Mouse (Mus musculus) hindbrain, embryonic 10.5 days (tissue): Measurements from ENCODE around the gene Usp49. TPM values are rescaled to one million over a fixed set of nuclear protein-coding genes. Genes with fewer than 3 reads are reported as not detected.

ENCODE experiments used
- DNase-seq: peaks from one replicate; pipeline ENCODE4 v3.0.0-alpha.2; 2017; ENCODE audit warnings: low spot score
- H3K27ac ChIP-seq: fragments of 300-500 bp; sonication (generic); 2 replicates; pipeline ENCODE4 v1.5.1; 2016; ENCODE audit warnings: mild to moderate bottlenecking, moderate library complexity
- H3K27me3 ChIP-seq: fragments of 300-500 bp; sonication (generic); 2 replicates; pipeline ENCODE4 v1.6.1; 2016; ENCODE audit warnings: mild to moderate bottlenecking; ENCODE audit not compliant: poor library complexity, insufficient read depth, severe bottlenecking
- H3K36me3 ChIP-seq: fragments of 300-500 bp; sonication (generic); 2 replicates; pipeline ENCODE4 v1.6.1; 2016; ENCODE audit warnings: mild to moderate bottlenecking, moderate library complexity
- H3K4me1 ChIP-seq: fragments of 300-500 bp; sonication (generic); replicated peaks from 2 replicates; pipeline ENCODE4 v1.6.1; 2016; ENCODE audit warnings: mild to moderate bottlenecking
- H3K4me3 ChIP-seq: fragments of 300-500 bp; sonication (generic); 2 replicates; pipeline ENCODE4 v1.5.1; 2016; ENCODE audit warnings: mild to moderate bottlenecking, moderate library complexity
- H3K9me3 ChIP-seq: fragments of 300-500 bp; sonication (generic); 2 replicates; pipeline ENCODE4 v1.6.1; 2016; ENCODE audit warnings: mild to moderate bottlenecking, moderate library complexity
- WGBS: fragments of 180-500 bp; shearing (Covaris S2); methylation state at CpG from one replicate; pipeline ENCODE4 v1.1.7; 2016; 5-methylcytosine and 5-hydroxymethylcytosine counted together
- polyA plus RNA-seq: library from polyadenylated mRNA; unstranded; fragments of >200 nt; fragmentation: Nextera tagmentation; extraction: Ambion mirVana; gene quantifications from 2 replicates; pipeline ENCODE4 v1.2.1, GENCODE M21; 2016

Gene Usp49
- polyA plus RNA-seq, 1 experiment from 2014 or later, result 8.4 TPM

DNA sequence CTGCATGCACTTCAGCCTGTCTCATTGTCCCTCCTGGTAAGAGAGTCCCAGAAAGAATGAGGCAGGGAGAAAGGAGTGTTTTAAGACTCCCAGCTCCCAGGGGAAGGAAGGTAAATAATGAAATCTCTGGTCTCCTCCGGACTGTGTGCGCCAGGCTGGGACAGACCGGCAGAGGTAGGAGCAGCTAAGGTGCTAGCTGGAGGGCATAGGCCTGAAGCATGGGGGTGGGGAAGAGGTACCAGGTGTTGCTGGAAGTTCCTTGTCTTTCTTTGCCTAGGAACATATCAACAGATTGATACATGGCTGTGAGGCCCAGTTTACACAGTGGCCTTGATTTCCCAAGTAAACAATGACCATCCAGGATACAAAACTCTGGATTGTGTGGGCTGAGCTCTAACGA lies 78.5 kb downstream of the Usp49 start:
- H3K36me3 ChIP-seq, result no peaks in the 10 kb centered on the region; the same call in 1 of the 2 replicates
- 84% methylated on average over 4 of the region's 4 CpGs for WGBS

DNA sequence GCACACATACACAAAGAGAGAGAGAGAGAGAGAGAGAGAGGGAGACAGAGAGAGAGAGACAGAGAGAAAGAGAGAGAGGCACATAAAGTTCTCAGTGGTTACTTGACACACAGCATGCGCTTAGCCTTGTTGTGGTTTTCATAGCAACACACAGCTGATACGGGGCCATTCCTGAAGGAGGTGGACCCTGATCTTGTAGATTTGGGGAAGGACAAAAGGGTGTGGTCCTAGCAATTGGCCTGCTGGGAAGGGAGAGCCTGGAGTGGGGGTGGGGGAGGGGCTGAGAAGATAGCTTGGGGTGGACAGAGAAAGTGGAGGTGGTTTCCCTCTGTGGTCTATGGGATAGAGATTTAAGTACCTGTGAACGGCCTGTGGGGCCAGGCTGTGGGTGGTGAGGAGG lies 79.5 kb downstream of the Usp49 start:
- WGBS, result 76% methylated on average over 3 of the region's 3 CpGs
- H3K36me3 ChIP-seq, result no peaks in the 10 kb centered on the region

More for the DNA sequence above, 78.5 kb downstream of the Usp49 start:
- Histone ChIP-seq H3K4me1 (peaks cover 16% of the 10 kb centered on the region), H3K9me3 (no peaks in the 10 kb centered on the region), H3K27ac (no peak overlapping the region), H3K27me3 (peaks cover 12% of the 10 kb centered on the region), H3K4me3 (no peak overlapping the region)
- no peak for DNase-seq

DNA sequence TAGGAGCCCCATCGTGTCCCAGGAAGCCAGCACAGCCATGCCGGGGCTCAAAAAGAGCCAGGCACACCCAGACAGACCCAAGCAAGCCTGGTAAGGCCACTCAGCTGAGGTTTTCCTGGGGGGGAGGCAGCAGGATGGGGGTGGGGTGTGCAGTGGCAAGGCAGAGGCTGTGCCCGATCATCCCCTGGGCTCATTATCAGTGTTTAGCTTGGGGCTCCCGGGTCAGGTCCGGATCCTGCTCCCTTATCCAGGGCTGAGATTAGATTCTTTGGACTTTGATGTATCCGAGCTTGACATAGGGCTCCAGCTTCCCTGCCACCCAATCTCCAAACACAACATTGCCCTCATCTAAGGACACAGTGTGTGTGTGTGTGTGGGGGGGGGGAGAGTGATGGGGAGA lies 81.4 kb downstream of the Usp49 start:
- WGBS, result 68% methylated on average over 6 of the region's 6 CpGs
- H3K36me3 ChIP-seq, result no peaks in the 10 kb centered on the region
- no peak overlapping the region for H3K27ac ChIP-seq
- no peak for DNase-seq
- no peaks in the 10 kb centered on the region; the same call in 1 of the 2 replicates for H3K27me3 ChIP-seq
- peaks cover 16% of the 10 kb centered on the region for H3K4me1 ChIP-seq
- H3K9me3 ChIP-seq, result no peaks in the 10 kb centered on the region
- H3K4me3 ChIP-seq, result no peak overlapping the region

More for the DNA sequence above, 79.5 kb downstream of the Usp49 start:
- Histone ChIP-seq H3K27ac (no peak overlapping the region), H3K4me3 (no peak overlapping the region), H3K27me3 (peaks cover 2% of the 10 kb centered on the region), H3K9me3 (no peaks in the 10 kb centered on the region), H3K4me1 (peaks cover 16% of the 10 kb centered on the region)
- DNase-seq, result no peak

DNA sequence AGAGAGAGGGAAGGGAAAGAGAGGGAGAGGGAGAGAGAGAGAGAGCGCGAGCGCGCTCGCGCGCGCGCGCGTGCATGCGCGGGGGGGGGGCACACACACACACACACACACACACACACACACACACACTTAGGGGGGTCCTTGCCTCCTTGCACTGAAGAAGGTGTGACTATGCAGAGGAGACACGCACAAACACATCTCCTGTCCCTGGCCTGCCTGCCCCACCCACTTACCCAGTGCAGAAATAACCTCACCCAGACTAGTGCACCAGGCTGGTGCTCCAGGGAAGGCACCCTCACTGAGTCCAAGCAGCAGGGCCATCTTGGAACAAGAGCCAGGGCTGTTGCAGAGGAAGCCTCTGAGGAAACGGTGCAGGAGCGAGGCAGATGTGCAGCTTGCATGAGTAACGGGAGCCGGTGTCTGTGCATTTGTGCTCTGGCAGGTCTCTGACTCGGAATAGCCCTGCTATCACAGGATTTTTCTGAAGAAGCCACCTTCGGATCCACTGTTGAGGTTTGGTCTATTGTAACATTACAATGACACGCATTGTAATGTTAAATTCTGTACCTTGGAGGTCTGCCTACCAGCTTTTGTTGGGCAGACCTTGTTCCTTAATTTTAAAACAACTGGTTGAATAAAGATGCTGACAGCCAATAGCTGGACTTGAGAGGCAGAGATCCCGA lies 82.5 kb downstream of the Usp49 start:
- H3K27me3 ChIP-seq, result no peaks in the 10 kb centered on the region; the same call in 1 of the 2 replicates
- H3K4me1 ChIP-seq, result peaks cover 16% of the 10 kb centered on the region
- 40% methylated on average over 22 of the region's 22 CpGs for WGBS
- no peaks in the 10 kb centered on the region for H3K36me3 ChIP-seq
- H3K9me3 ChIP-seq, result no peaks in the 10 kb centered on the region
- DNase-seq, result no peak
- no peak overlapping the region for H3K27ac ChIP-seq
- no peak overlapping the region for H3K4me3 ChIP-seq

DNA sequence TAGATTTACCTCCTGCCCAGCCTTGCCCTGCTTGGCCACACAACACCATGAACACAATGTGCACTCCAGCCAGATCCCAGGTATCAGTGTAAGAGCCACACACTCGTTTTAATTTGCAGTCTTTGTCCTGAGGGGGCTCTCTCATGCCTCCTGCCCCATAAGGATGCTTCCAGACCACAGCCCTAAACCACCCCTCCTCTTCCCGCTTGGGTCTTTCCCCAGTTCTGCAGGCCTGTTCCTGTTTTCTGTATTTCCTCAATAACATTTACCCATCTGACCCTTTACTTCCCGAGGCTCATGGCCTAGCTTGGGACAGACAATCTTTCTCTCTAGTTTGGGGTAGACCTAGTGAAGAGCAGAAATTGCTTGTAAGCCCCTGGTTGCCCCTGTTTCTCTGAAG lies 84.5 kb downstream of the Usp49 start:
- H3K4me3 ChIP-seq, result no peak overlapping the region
- WGBS, result 73% methylated on average over 3 of the region's 3 CpGs
- no peak for DNase-seq

DNA sequence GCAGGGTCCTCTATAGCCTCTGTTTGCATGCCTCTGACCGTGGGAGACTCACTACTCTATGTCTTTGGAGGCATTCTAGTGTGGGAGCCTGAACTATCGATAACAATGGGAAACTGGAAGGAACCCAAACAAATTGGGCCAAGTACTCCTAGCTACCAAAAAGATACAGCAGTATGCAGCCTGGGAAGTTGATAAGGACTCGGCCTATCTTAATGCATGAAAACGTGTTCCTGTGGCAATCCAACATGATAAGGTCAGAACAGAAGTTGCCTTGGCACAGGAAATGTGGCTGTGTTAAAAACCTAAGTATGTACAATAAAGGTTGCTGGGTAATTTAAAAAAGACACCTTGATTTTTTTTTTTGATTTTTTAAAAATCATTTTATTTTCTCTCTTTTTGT lies 90.7 kb downstream of the Usp49 start:
- DNase-seq, result no peak
- Histone ChIP-seq H3K27me3 (no peaks in the 10 kb centered on the region), H3K4me3 (no peak overlapping the region), H3K27ac (no peak overlapping the region), H3K4me1 (no peaks in the 10 kb centered on the region), H3K36me3 (no peaks in the 10 kb centered on the region), H3K9me3 (no peaks in the 10 kb centered on the region)
- WGBS, result 88% methylated on average over 4 of the region's 4 CpGs

More for the DNA sequence above, 84.5 kb downstream of the Usp49 start:
- Histone ChIP-seq H3K27ac (no peak overlapping the region), H3K4me1 (peaks cover 16% of the 10 kb centered on the region), H3K27me3 (no peaks in the 10 kb centered on the region; the same call in 1 of the 2 replicates), H3K9me3 (no peaks in the 10 kb centered on the region), H3K36me3 (no peaks in the 10 kb centered on the region)

DNA sequence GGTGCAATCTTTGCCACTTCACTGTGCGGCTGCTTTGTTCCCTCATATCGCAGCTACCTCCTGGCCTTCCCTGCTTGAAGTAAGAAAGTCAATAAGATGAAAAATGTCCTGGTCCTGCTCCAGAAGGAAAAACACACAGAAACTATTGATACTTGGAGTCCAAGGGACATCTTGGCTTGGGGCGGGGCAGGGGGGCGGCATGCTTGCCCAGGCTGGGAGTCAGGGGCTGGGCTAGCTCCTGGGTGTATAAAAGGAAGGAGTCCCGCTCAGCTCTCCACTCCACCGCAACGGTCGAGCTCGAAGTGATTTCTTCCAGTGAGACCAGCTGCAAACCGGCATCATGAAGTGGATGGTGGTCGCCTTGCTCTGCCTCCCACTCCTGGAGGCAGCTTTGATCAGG lies 96.1 kb downstream of the Usp49 start, which contains the start of gene Pgc:
Gene Pgc, plus strand, starts transcription at position 277 of the 400 bp plus-strand sequence.
- H3K27me3 ChIP-seq, result 0 out of 2 replicates have a peak, but pooled peaks cover 10% of the 10 kb centered on the region
- no peak for DNase-seq
- WGBS, result 76% methylated on average over 11 of the region's 11 CpGs

DNA sequence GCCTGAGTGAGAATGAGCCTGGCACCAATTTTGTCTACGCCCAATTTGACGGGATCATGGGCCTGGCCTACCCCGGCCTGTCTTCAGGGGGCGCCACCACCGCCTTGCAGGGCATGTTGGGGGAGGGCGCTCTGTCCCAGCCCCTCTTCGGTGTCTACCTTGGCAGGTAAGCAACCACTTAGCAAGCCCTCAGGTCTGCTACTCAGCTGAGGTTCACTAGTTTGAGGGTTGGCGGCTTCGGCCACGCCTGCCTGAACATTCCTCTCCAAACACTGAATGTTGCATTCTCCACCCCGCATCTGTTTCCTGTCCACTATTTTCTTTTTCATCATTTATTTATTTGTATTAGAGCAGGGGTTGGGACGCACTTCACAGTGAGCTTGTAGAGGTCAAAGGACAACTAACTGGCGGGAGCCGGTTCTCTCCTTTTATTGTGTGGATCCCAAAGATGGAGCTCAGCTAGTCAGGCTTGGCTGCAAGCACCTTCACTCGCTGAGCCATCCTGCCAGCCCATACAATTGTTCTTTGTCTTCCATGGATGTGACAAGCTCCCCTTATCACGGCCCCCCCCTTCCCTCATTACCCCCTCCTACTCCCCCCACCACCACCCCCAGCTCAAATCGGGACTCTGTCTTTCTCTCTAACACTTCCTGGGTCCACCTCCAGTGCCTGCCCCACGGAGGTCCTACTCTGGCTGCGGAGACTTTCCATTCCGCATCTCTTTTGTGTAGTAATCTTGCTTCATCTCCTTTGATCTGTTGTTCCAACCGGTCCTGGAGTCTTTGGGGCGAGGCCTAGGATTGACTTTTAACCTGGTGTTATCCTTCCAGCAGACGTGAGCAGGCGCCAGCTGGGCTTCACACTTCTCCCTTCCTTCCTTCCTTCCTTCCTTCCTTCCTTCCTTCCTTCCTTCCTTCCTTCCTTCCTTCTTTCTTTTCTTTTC lies 100.4 kb downstream of the Usp49 start:
- DNase-seq, result no peak
- peaks cover 18% of the 10 kb centered on the region for H3K4me1 ChIP-seq
- H3K36me3 ChIP-seq, result no peaks in the 10 kb centered on the region
- H3K9me3 ChIP-seq, result no peaks in the 10 kb centered on the region
- peak overlapping the region; percentile 35; the same call in 1 of the 2 replicates for H3K27ac ChIP-seq
- peaks cover 19% of the 10 kb centered on the region; the same call in 1 of the 2 replicates for H3K27me3 ChIP-seq
- WGBS, result 52% methylated on average over 24 of the region's 24 CpGs
- H3K4me3 ChIP-seq, result no peak overlapping the region

More for the DNA sequence above, 96.1 kb downstream of the Usp49 start, which contains the start of gene Pgc:
- Histone ChIP-seq H3K4me3 (no peak within 1 kb of the TSS), H3K9me3 (no peaks in the 10 kb centered on the region), H3K4me1 (peaks cover 18% of the 10 kb centered on the region), H3K36me3 (no peaks in the 10 kb centered on the region), H3K27ac (no peak within 1 kb of the TSS)

DNA sequence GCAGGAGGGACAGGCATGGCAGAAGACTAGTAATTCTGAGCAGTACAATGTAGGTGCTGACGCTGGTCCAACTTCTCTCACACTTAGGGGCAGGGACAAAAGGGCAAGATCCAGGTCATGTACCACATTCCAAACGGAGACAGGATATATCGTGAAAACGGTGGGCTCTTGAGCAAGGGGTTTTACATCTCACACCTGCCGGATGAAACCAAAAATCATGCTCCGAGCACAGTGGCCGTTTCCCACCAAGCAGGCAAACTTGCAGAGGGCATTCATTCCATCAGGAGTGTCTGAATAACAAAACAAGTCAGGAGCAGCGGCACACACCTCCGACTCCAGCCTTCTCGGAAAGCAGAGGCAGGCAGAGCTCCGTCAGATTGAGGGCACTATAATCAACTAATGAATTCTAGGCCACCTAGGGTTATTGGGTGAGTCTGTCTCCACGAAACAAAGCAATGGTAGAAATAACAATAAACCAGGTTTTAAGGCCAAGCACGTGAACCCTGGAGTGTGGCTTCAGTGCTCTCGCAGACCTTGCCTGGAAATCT lies 105.1 kb downstream of the Usp49 start:
- Histone ChIP-seq H3K4me3 (no peak overlapping the region), H3K9me3 (no peaks in the 10 kb centered on the region), H3K36me3 (no peaks in the 10 kb centered on the region), H3K27me3 (peaks cover 47% of the 10 kb centered on the region), H3K27ac (no peak overlapping the region), H3K4me1 (peaks cover 43% of the 10 kb centered on the region)
- WGBS, result 75% methylated on average over 14 of the region's 14 CpGs
- DNase-seq, result no peak

Other genes starting within 250 kb of the Usp49 start
- gene Guca1b, start 245.3 kb upstream of the Usp49 start, polyA plus RNA-seq, result 0.97 and 1.0 TPM in 2 replicates
- 1.8 and 2.1 TPM in 2 replicates for gene Guca1a, start 230.1 kb upstream of the Usp49 start, polyA plus RNA-seq
- gene AI661453, start 194.1 kb upstream of the Usp49 start, polyA plus RNA-seq, result 0.24 and 0.54 TPM in 2 replicates
- 0.67 TPM in 1 of 2 replicates, not detected in the other for gene 1700001C19Rik, start 193.3 kb upstream of the Usp49 start, polyA plus RNA-seq
- 32.5 and 36.0 TPM in 2 replicates for gene Taf8, start 128.4 kb upstream of the Usp49 start, polyA plus RNA-seq
- gene Ccnd3, start 125.6 kb upstream of the Usp49 start, polyA plus RNA-seq, result 289 and 330 TPM in 2 replicates
- gene Bysl, start 19.2 kb upstream of the Usp49 start, polyA plus RNA-seq, result 39.0 and 40.6 TPM in 2 replicates
- 41.2 and 45.9 TPM in 2 replicates for gene Med20, start 19.1 kb upstream of the Usp49 start, polyA plus RNA-seq
- gene Gm20517, start 19.1 kb upstream of the Usp49 start, polyA plus RNA-seq, result 1.9 and 2.1 TPM in 2 replicates
- gene Tomm6, start 57.7 kb downstream of the Usp49 start, polyA plus RNA-seq, result 369 and 408 TPM in 2 replicates
- gene Frs3, start 58.3 kb downstream of the Usp49 start, polyA plus RNA-seq, result 9.5 and 12.7 TPM in 2 replicates
- 0.27 and 0.86 TPM in 2 replicates for gene Gm21981, start 63.8 kb downstream of the Usp49 start, polyA plus RNA-seq
- gene Prickle4, start 64.0 kb downstream of the Usp49 start, polyA plus RNA-seq, result 0.34 and 0.66 TPM in 2 replicates
- gene Pgc, start 96.2 kb downstream of the Usp49 start, polyA plus RNA-seq, result 0.15 TPM in 1 of 2 replicates, not detected in the other
- 2.2 and 3.7 TPM in 2 replicates for gene Tfeb, start 106.3 kb downstream of the Usp49 start, polyA plus RNA-seq
- 19.9 and 30.6 TPM in 2 replicates for gene Mdfi, start 204.0 kb downstream of the Usp49 start, polyA plus RNA-seq